Mouse (Mus musculus) MEL (cell line): ENCODE measurements around the gene Gm10142. TPM values are rescaled to one million over a fixed set of nuclear protein-coding genes. Genes with fewer than 3 reads are reported as not detected.
"Not testable (repeated sequence)": the region's sequence is repeated elsewhere in the genome, so short reads cannot be mapped to it uniquely, and the experiment has no call there.

Experiments
- DNase-seq: peaks from one replicate; pipeline ENCODE4 v3.0.0; 2011; ENCODE audit warnings: low read depth, low spot score
- H3K27ac ChIP-seq: 2 replicates; pipeline ENCODE4 v1.5.1; 2012; ENCODE audit warnings: low read depth, mild to moderate bottlenecking, control low read depth, low read length, moderate library complexity; ENCODE audit not compliant: control insufficient read depth
- H3K27me3 ChIP-seq, 2 experiments: fragments of 150-350 bp in 1 of 2; sonication (generic) in 1 of 2; 2 replicates each; pipeline ENCODE4 v1.6.1; 2012; ENCODE audit warnings: low read length in 2 of 2, mild to moderate bottlenecking in 2 of 2, improper control_type of control experiment in 1 of 2, moderate library complexity in 1 of 2; ENCODE audit not compliant: insufficient read depth in 2 of 2, control insufficient read depth in 1 of 2
- H3K36me3 ChIP-seq, 2 experiments: 2 replicates each; pipeline ENCODE4 v1.6.1; 2012 to 2014; ENCODE audit warnings: low read length in 2 of 2, improper control_type of control experiment in 1 of 2, inconsistent platforms in 1 of 2, mild to moderate bottlenecking in 1 of 2; ENCODE audit not compliant: insufficient read depth in 2 of 2, control insufficient read depth in 1 of 2
- H3K4me1 ChIP-seq, 2 experiments: fragments of 150-350 bp in 1 of 2; sonication (generic) in 1 of 2; 2 replicates each; pipeline ENCODE4 v1.6.1; 2012; ENCODE audit warnings: low read length in 2 of 2, improper control_type of control experiment in 1 of 2, mild to moderate bottlenecking in 1 of 2; ENCODE audit not compliant: insufficient read depth in 2 of 2, control insufficient read depth in 1 of 2
- H3K4me3 ChIP-seq, 2 experiments: fragments of 150-350 bp in 1 of 2; sonication (generic) in 1 of 2; 2 replicates each; pipeline ENCODE4 v1.5.1; 2012; ENCODE audit warnings: low read depth in 2 of 2, low read length in 2 of 2, mild to moderate bottlenecking in 2 of 2, moderate library complexity in 2 of 2, control low read depth in 1 of 2, improper control_type of control experiment in 1 of 2; ENCODE audit not compliant: control insufficient read depth in 1 of 2, insufficient read depth in 1 of 2
- H3K79me2 ChIP-seq: 2 replicates; pipeline ENCODE4 v1.6.1; 2012; ENCODE audit warnings: mild to moderate bottlenecking, low read length, moderate library complexity; ENCODE audit not compliant: control insufficient read depth, poor library complexity, insufficient read depth
- H3K9ac ChIP-seq: 2 replicates; pipeline ENCODE4 v1.6.1; 2012; ENCODE audit warnings: low read depth, mild to moderate bottlenecking, control low read depth, low read length, moderate library complexity; ENCODE audit not compliant: control insufficient read depth, poor library complexity, severe bottlenecking
- H3K9me3 ChIP-seq: fragments of 150-350 bp; sonication (generic); replicated peaks from 2 replicates; pipeline ENCODE4 v1.6.1; 2012; ENCODE audit warnings: mild to moderate bottlenecking, low read length, improper control_type of control experiment, moderate library complexity; ENCODE audit not compliant: insufficient read depth
- BHLHE40 ChIP-seq: IDR thresholded peaks from 2 replicates; pipeline ENCODE4 v1.6.1; 2012; ENCODE audit warnings: low read depth, mild to moderate bottlenecking, inconsistent platforms, low read length, improper control_type of control experiment, borderline replicate concordance
- CHD1 ChIP-seq: IDR thresholded peaks from 2 replicates; pipeline ENCODE4 v1.6.1; 2012; ENCODE audit warnings: low read depth, mild to moderate bottlenecking, inconsistent platforms, low read length, improper control_type of control experiment
- CHD2 ChIP-seq: IDR thresholded peaks from 2 replicates; pipeline ENCODE4 v1.6.1; 2011; ENCODE audit warnings: low read length, improper control_type of control experiment
- CTCF ChIP-seq, 3 experiments: IDR thresholded peaks in 2 of 3; conservative IDR thresholded peaks in 1 of 3; 2 replicates each; pipeline ENCODE4 v1.5.1; 2011 to 2012; ENCODE audit warnings: low read length in 3 of 3, low read depth in 2 of 3, mild to moderate bottlenecking in 2 of 3, improper control_type of control experiment in 1 of 3, inconsistent platforms in 1 of 3, mixed read lengths in 1 of 3, moderate library complexity in 1 of 3; ENCODE audit not compliant: control insufficient read depth in 1 of 3, insufficient read depth in 1 of 3, poor library complexity in 1 of 3, severe bottlenecking in 1 of 3
- ELF1 ChIP-seq: IDR thresholded peaks from 2 replicates; pipeline ENCODE4 v1.6.1; 2014; ENCODE audit warnings: low read depth, mild to moderate bottlenecking, inconsistent platforms, low read length, improper control_type of control experiment, moderate library complexity
- EP300 ChIP-seq, 2 experiments: IDR thresholded peaks; 2 replicates each; pipeline ENCODE4 v1.6.1; 2011; ENCODE audit warnings: improper control_type of control experiment in 2 of 2, low read length in 2 of 2, low read depth in 1 of 2, mild to moderate bottlenecking in 1 of 2
- ETS1 ChIP-seq: IDR thresholded peaks from 2 replicates; pipeline ENCODE4 v1.6.1; 2012; ENCODE audit warnings: low read depth, mild to moderate bottlenecking, inconsistent platforms, low read length, improper control_type of control experiment, moderate library complexity
- GABPA ChIP-seq: IDR thresholded peaks from 2 replicates; pipeline ENCODE4 v1.6.1; 2012; ENCODE audit warnings: low read depth, mild to moderate bottlenecking, inconsistent platforms, low read length, improper control_type of control experiment, moderate library complexity
- GATA1 ChIP-seq: IDR thresholded peaks from 2 replicates; pipeline ENCODE4 v1.6.1; 2011; ENCODE audit warnings: low read depth, low read length, improper control_type of control experiment
- HCFC1 ChIP-seq: IDR thresholded peaks from 2 replicates; pipeline ENCODE4 v1.6.1; 2012; ENCODE audit warnings: low read depth, mild to moderate bottlenecking, inconsistent platforms, low read length, improper control_type of control experiment, moderate library complexity
- KAT2A ChIP-seq: conservative IDR thresholded peaks from 2 replicates; pipeline ENCODE4 v1.6.1; 2012; ENCODE audit warnings: low read depth, low read length, improper control_type of control experiment, inconsistent platforms
- MAFK ChIP-seq: IDR thresholded peaks from 2 replicates; pipeline ENCODE4 v1.6.1; 2011; ENCODE audit warnings: low read depth, mild to moderate bottlenecking, low read length, improper control_type of control experiment, borderline replicate concordance
- MAX ChIP-seq: IDR thresholded peaks from 2 replicates; pipeline ENCODE4 v1.6.1; 2011; ENCODE audit warnings: low read length, improper control_type of control experiment
- MYC ChIP-seq: IDR thresholded peaks from 2 replicates; pipeline ENCODE4 v1.6.1; 2011; ENCODE audit warnings: low read depth, mild to moderate bottlenecking, low read length, improper control_type of control experiment, moderate library complexity
- NRF1 ChIP-seq: IDR thresholded peaks from 2 replicates; pipeline ENCODE4 v1.6.1; 2014; ENCODE audit warnings: low read depth, mild to moderate bottlenecking, inconsistent platforms, low read length, improper control_type of control experiment, moderate library complexity; ENCODE audit not compliant: poor library complexity, insufficient read depth, severe bottlenecking
- RCOR1 ChIP-seq: IDR thresholded peaks from 2 replicates; pipeline ENCODE4 v1.6.1; 2012; ENCODE audit warnings: low read depth, mild to moderate bottlenecking, inconsistent platforms, low read length, improper control_type of control experiment
- SIN3A ChIP-seq: IDR thresholded peaks from 2 replicates; pipeline ENCODE4 v1.6.1; 2012; ENCODE audit warnings: low read length, improper control_type of control experiment, inconsistent platforms
- UBTF ChIP-seq: IDR thresholded peaks from 2 replicates; pipeline ENCODE4 v1.6.1; 2012; ENCODE audit warnings: low read depth, mild to moderate bottlenecking, inconsistent platforms, low read length, improper control_type of control experiment, moderate library complexity, borderline replicate concordance; ENCODE audit not compliant: insufficient read depth
- USF2 ChIP-seq, 2 experiments: IDR thresholded peaks; 2 replicates each; pipeline ENCODE4 v1.6.1; 2011 to 2012; ENCODE audit warnings: improper control_type of control experiment in 2 of 2, low read length in 2 of 2, borderline replicate concordance in 1 of 2, inconsistent platforms in 1 of 2, low read depth in 1 of 2, mild to moderate bottlenecking in 1 of 2; ENCODE audit not compliant: insufficient read depth in 1 of 2
- ZKSCAN1 ChIP-seq: IDR thresholded peaks from 2 replicates; pipeline ENCODE4 v1.6.1; 2012; ENCODE audit warnings: low read depth, mild to moderate bottlenecking, inconsistent platforms, low read length, improper control_type of control experiment, moderate library complexity
- ZMIZ1 ChIP-seq: IDR thresholded peaks from 2 replicates; pipeline ENCODE4 v1.6.1; 2012; ENCODE audit warnings: low read depth, mild to moderate bottlenecking, inconsistent platforms, low read length, improper control_type of control experiment, moderate library complexity
- polyA plus RNA-seq, 2 experiments: library from polyadenylated mRNA; stranded (reverse) in 1 of 2; unstranded in 1 of 2; fragments of >175 nt in 1 of 2; fragments of >200 nt in 1 of 2; gene quantifications; 2 replicates each; pipeline versions ENCODE4 v1.2.1 to v1.2.4; 2012; ENCODE audit warnings: low replicate concordance in 2 of 2, low read depth in 1 of 2; ENCODE audit not compliant: insufficient read length in 2 of 2, insufficient read depth in 1 of 2, missing spikeins in 1 of 2
- total RNA-seq: library from RNA; depleted of rRNA; stranded (reverse); fragments of 300-350 nt; gene quantifications from 2 replicates; pipeline ENCODE4 v1.2.3, GENCODE M21; 2012

The Gm10142 gene
- total and polyA plus RNA-seq, 3 experiments, result not detected

DNA sequence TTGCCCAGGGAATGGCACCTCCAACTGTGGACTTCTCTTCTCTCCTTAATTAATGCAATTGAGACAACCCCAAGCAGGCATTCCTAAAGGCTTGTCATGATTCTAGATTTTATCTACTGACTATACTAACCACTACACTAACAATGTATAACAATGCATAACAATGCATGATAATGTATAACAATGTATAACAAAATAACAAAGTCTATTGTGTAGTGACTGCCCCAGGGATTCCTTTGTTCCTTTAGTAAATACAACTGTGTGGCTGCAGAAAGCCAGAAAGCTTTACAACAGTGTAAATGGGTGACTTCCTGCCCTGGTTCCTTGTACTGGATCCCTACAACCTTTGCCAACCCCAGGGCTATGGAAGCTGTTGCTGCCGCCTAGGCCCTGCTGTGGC is 20.3 kb downstream of the Gm10142 start:
- Histone ChIP-seq H3K27ac (no peak overlapping the region), H3K27me3 (peaks cover 5 to 12% of the 10 kb centered on the region in 2 experiments), H3K4me1 (no peaks in the 10 kb centered on the region), H3K36me3 (no peaks in the 10 kb centered on the region), H3K9me3 (no peaks in the 10 kb centered on the region), H3K4me3 (no peak overlapping the region), H3K79me2 (no peaks in the 10 kb centered on the region), H3K9ac (no peak overlapping the region)
- TF ChIP-seq ELF1 (no peak), CHD2 (no peak), RCOR1 (no peak), MAX (no peak), MAFK (no peak), EP300 (IDR thresholded peaks at IDR 0.05; ENCODE audit: low read depth in 1 of 2, low read length in 2 of 2) (no peak), BHLHE40 (no peak), CHD1 (no peak), USF2 (IDR thresholded peaks at IDR 0.05; ENCODE audit: borderline replicate concordance in 1 of 2, insufficient read depth in 1 of 2, low read depth in 1 of 2, low read length in 2 of 2) (no peak), NRF1 (no peak)
- DNase-seq, result no peak

DNA sequence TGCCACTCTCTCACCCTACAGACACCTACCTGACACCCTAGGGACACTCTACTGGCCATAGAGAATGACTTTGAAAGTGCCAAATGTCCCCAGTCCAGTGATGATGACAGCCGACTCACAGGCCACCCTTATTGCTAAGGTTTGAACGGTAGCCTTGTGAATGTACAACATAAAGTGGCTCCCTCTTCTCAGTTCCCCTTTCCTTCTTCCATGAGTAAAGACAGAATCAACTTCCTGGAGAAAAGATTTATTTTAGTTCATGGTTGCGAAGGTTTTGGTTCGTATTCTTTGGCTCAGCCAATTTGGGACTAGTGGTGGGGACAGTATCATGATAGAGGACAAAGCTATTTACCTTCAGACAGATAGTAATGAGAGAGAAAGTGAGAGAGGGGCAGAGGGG is 23.3 kb downstream of the Gm10142 start:
- H3K79me2 ChIP-seq, result no peaks in the 10 kb centered on the region
- no peak for DNase-seq
- no peak overlapping the region for H3K4me3 ChIP-seq
- no peaks in the 10 kb centered on the region for H3K4me1 ChIP-seq
- TF ChIP-seq EP300 (IDR thresholded peaks at IDR 0.05; ENCODE audit: low read depth in 1 of 2, low read length in 2 of 2) (no peak), GABPA (no peak), ZMIZ1 (no peak), HCFC1 (no peak), MAX (no peak), ELF1 (no peak), GATA1 (no peak), KAT2A (no peak), MYC (no peak), UBTF (no peak), ZKSCAN1 (no peak), CTCF (IDR thresholded peaks at IDR 0.05 in 2 of 3, conservative IDR thresholded peaks at IDR 0.05 in 1 of 3; ENCODE audit: control insufficient read depth in 1 of 3, insufficient read depth in 1 of 3, low read depth in 2 of 3, low read length in 3 of 3, poor library complexity in 1 of 3, severe bottlenecking in 1 of 3) (no peak), RCOR1 (no peak), SIN3A (no peak), ETS1 (no peak), MAFK (no peak)
- no peak overlapping the region for H3K27ac ChIP-seq
- peaks cover 4 to 10% of the 10 kb centered on the region in 2 experiments for H3K27me3 ChIP-seq
- no peaks in the 10 kb centered on the region for H3K36me3 ChIP-seq
- H3K9me3 ChIP-seq, result no peaks in the 10 kb centered on the region
- H3K9ac ChIP-seq, result no peak overlapping the region

DNA sequence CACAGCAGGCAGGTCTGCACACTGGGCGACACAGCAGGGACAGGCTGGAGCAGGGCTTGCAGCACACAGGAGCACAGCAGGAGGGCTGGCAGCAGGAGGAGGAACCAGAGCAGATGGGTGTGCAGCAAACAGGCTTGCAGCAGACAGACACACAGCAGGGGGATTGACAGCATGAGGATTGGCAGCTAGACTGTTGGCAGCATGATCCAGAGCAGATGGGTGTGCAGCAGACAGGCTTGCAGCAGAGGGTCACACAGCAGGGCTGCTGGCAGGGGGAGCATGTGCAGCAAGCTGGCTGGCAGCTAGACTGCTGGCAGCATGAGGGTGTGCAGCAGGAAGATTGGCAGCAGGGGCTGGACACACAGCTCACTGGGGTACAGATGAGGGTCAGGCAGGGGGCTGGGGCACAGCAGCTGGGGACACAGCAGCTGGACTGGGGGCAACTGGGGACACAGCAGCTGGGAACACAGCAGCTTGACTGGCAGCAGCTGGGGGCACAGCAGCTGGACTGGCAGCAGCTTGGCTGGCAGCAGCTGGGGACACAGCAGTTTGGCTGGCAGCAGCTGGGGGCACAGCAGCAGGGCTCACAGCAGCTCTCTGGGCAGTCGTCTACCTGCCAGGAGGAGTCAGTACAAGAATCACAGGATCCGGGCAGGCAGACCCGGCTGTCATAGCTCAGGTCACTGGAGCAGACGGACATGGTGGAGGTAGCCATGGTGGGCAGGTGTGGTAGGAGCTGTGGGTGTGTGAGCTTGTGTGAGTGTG is 26.5 kb downstream of the Gm10142 start, which contains the start of gene Gm18596:
TSS of gene Gm18596 (minus strand) at position 715 of the 765 bp plus-strand sequence.
- H3K27me3 ChIP-seq, result peaks cover 4 to 12% of the 10 kb centered on the region in 2 experiments
- H3K4me3 ChIP-seq, H3K36me3 ChIP-seq, H3K27ac ChIP-seq, H3K9me3 ChIP-seq, H3K4me1 ChIP-seq, DNase-seq, H3K9ac ChIP-seq, H3K79me2 ChIP-seq: not testable (repeated sequence)
